Mouse (Mus musculus) 3134 (cell line): ENCODE measurements around the gene Pla1a.

ENCODE experiments used
- DNase-seq: peaks from one replicate; pipeline ENCODE4 v3.0.0-alpha.2; 2011; ENCODE audit warnings: low spot score; ENCODE audit not compliant: insufficient read length; ENCODE audit errors: extremely low read depth

Pla1a gene

GRCm38 (mm10) chr16:38434295-38434795 lies 1.4 kb upstream of the Pla1a start:
- DNase-seq, result no peak

- no peak for DNase-seq
Observed at GRCm38 (mm10) chr16:38433514-38433913, 569 bp upstream of the Pla1a start.

- no peak for DNase-seq
Observed at GRCm38 (mm10) chr16:38431446-38432185, 1.3 kb downstream of the Pla1a start.

- no peak for DNase-seq
Observed at GRCm38 (mm10) chr16:38425799-38426198, 7.1 kb downstream of the Pla1a start.

- DNase-seq, result no peak
Observed at GRCm38 (mm10) chr16:38425374-38425773, 7.6 kb downstream of the Pla1a start.

- DNase-seq, result no peak
Observed at GRCm38 (mm10) chr16:38414953-38415352, 18.0 kb downstream of the Pla1a start.

GRCm38 (mm10) chr16:38408416-38408815 lies 24.5 kb downstream of the Pla1a start:
- DNase-seq, result no peak

GRCm38 (mm10) chr16:38407584-38407983 lies 25.4 kb downstream of the Pla1a start:
- DNase-seq, result no peak

GRCm38 (mm10) chr16:38406708-38407107 lies 26.2 kb downstream of the Pla1a start:
- DNase-seq, result no peak

- DNase-seq, result no peak
Observed at GRCm38 (mm10) chr16:38406293-38406692, 26.7 kb downstream of the Pla1a start.

- DNase-seq, result no peak
Observed at GRCm38 (mm10) chr16:38403639-38404038, 29.3 kb downstream of the Pla1a start.

GRCm38 (mm10) chr16:38401468-38401867 lies 31.5 kb downstream of the Pla1a start:
- DNase-seq, result no peak

- no peak for DNase-seq
Observed at GRCm38 (mm10) chr16:38400311-38400960, 32.5 kb downstream of the Pla1a start.

GRCm38 (mm10) chr16:38399531-38400231 lies 33.3 kb downstream of the Pla1a start:
- DNase-seq, result no peak

GRCm38 (mm10) chr16:38399076-38399475 lies 33.9 kb downstream of the Pla1a start:
- no peak for DNase-seq

- DNase-seq, result no peak
Observed at GRCm38 (mm10) chr16:38398266-38398665, 34.7 kb downstream of the Pla1a start.

GRCm38 (mm10) chr16:38396155-38396554 lies 36.8 kb downstream of the Pla1a start:
- DNase-seq, result peak; percentile 81

GRCm38 (mm10) chr16:38395060-38395730 lies 37.8 kb downstream of the Pla1a start:
- DNase-seq, result no peak

GRCm38 (mm10) chr16:38394191-38394618 lies 38.7 kb downstream of the Pla1a start:
- DNase-seq, result peak; percentile 77

- DNase-seq, result no peak
Observed at GRCm38 (mm10) chr16:38392126-38392894, 40.6 kb downstream of the Pla1a start.
